Mouse (Mus musculus) erythroid progenitor cell, adult 5-6 weeks (primary cell): ENCODE results near the gene Inhbc. TPM values are rescaled to one million over a fixed set of nuclear protein-coding genes. Genes with fewer than 3 reads are reported as not detected.
A peak's percentile ranks its signal among the peaks of the same experiment; 100 is the strongest.
"Not testable (repeated sequence)": the region's sequence is repeated elsewhere in the genome, so short reads cannot be mapped to it uniquely, and the experiment has no call there.

Source experiments
- ATAC-seq: replicated peaks from 2 replicates; pipeline ENCODE4 v1.8.0; 2016; ENCODE audit warnings: moderate number of reproducible peaks, mild to moderate bottlenecking, moderate TSS enrichment, inconsistent platforms; ENCODE audit not compliant: poor library complexity, low FRiP score, severe bottlenecking
- total RNA-seq, 2 experiments: library from RNA; stranded (forward) in 1 of 2; stranded (reverse) in 1 of 2; fragments of 150-400 nt in 1 of 2; fragments of 186-747, 209-891 nt in 1 of 2; gene quantifications; 2 replicates each; pipeline versions ENCODE4 v1.2.3 to v1.2.4; 2015 to 2017; ENCODE audit warnings: low replicate concordance in 2 of 2

Inhbc gene
- total RNA-seq, 2 experiments from 2014 or later: not detected

- peak; percentile 26; the same call in 1 of the 2 replicates for ATAC-seq
Observed at GRCm38 (mm10) chr10:127310523-127311475, 59.4 kb downstream of the Inhbc start.

GRCm38 (mm10) chr10:127309167-127309566 is 61.1 kb downstream of the Inhbc start:
- ATAC-seq: not testable (repeated sequence)

Other genes with a start within 250 kb of the Inhbc start
- gene Os9, start 249.3 kb downstream of the Inhbc start, total RNA-seq (2015; ENCODE audit: low replicate concordance): 36.5 and 37.5 TPM in 2 replicates
- 57.2 and 70.0 TPM in 2 replicates for gene Os9, start 249.3 kb downstream of the Inhbc start, total RNA-seq (2017; ENCODE audit: low replicate concordance)
- gene B4galnt1, start 205.2 kb downstream of the Inhbc start, total RNA-seq (2015; ENCODE audit: low replicate concordance): 25.2 and 34.2 TPM in 2 replicates
- gene B4galnt1, start 205.2 kb downstream of the Inhbc start, total RNA-seq (2017; ENCODE audit: low replicate concordance): 10.7 and 14.0 TPM in 2 replicates
- not detected in 2 replicates for gene Slc26a10, start 189.8 kb downstream of the Inhbc start, total RNA-seq (2015; ENCODE audit: low replicate concordance)
- not detected in 2 replicates for gene Slc26a10, start 189.8 kb downstream of the Inhbc start, total RNA-seq (2017; ENCODE audit: low replicate concordance)
- gene Arhgef25, start 180.3 kb downstream of the Inhbc start, total RNA-seq (2015; ENCODE audit: low replicate concordance): 0.72 TPM in 1 of 2 replicates, not detected in the other
- gene Arhgef25, start 180.3 kb downstream of the Inhbc start, total RNA-seq (2017; ENCODE audit: low replicate concordance): 0.13 and 10.1 TPM in 2 replicates
- 18.9 and 22.0 TPM in 2 replicates for gene Dtx3, start 174.7 kb downstream of the Inhbc start, total RNA-seq (2015; ENCODE audit: low replicate concordance)
- 6.3 and 11.9 TPM in 2 replicates for gene Dtx3, start 174.7 kb downstream of the Inhbc start, total RNA-seq (2017; ENCODE audit: low replicate concordance)
- 31.4 and 61.6 TPM in 2 replicates for gene Pip4k2c, start 158.8 kb downstream of the Inhbc start, total RNA-seq (2015; ENCODE audit: low replicate concordance)
- gene Pip4k2c, start 158.8 kb downstream of the Inhbc start, total RNA-seq (2017; ENCODE audit: low replicate concordance): 37.8 and 46.2 TPM in 2 replicates
- gene Kif5a, start 107.1 kb downstream of the Inhbc start, total RNA-seq (2015; ENCODE audit: low replicate concordance): not detected in 2 replicates
- gene Kif5a, start 107.1 kb downstream of the Inhbc start, total RNA-seq (2017; ENCODE audit: low replicate concordance): not detected in 2 replicates
- gene Dctn2, start 104.1 kb downstream of the Inhbc start, total RNA-seq (2015; ENCODE audit: low replicate concordance): 72.9 and 75.0 TPM in 2 replicates
- gene Dctn2, start 104.1 kb downstream of the Inhbc start, total RNA-seq (2017; ENCODE audit: low replicate concordance): 64.0 and 70.5 TPM in 2 replicates
- gene Mbd6, start 81.4 kb downstream of the Inhbc start, total RNA-seq (2015; ENCODE audit: low replicate concordance): 55.8 and 69.6 TPM in 2 replicates
- 10.7 and 15.0 TPM in 2 replicates for gene Mbd6, start 81.4 kb downstream of the Inhbc start, total RNA-seq (2017; ENCODE audit: low replicate concordance)
- gene Mars, start 58.6 kb downstream of the Inhbc start, total RNA-seq (2015; ENCODE audit: low replicate concordance): 68.5 and 80.9 TPM in 2 replicates
- 86.0 and 98.9 TPM in 2 replicates for gene Mars, start 58.6 kb downstream of the Inhbc start, total RNA-seq (2017; ENCODE audit: low replicate concordance)
- gene Arhgap9, start 48.5 kb downstream of the Inhbc start, total RNA-seq (2015; ENCODE audit: low replicate concordance): 18.0 and 18.9 TPM in 2 replicates
- gene Arhgap9, start 48.5 kb downstream of the Inhbc start, total RNA-seq (2017; ENCODE audit: low replicate concordance): 6.4 and 15.4 TPM in 2 replicates
- not detected in 2 replicates for gene Gli1, start 28.5 kb downstream of the Inhbc start, total RNA-seq (2015; ENCODE audit: low replicate concordance)
- not detected in 2 replicates for gene Gli1, start 28.5 kb downstream of the Inhbc start, total RNA-seq (2017; ENCODE audit: low replicate concordance)
- not detected in 2 replicates for gene Inhbe, start 16.0 kb downstream of the Inhbc start, total RNA-seq (2015; ENCODE audit: low replicate concordance)
- gene Inhbe, start 16.0 kb downstream of the Inhbc start, total RNA-seq (2017; ENCODE audit: low replicate concordance): not detected in 2 replicates
- 34.4 and 56.9 TPM in 2 replicates for gene R3hdm2, start 9.9 kb upstream of the Inhbc start, total RNA-seq (2015; ENCODE audit: low replicate concordance)
- 22.6 and 52.5 TPM in 2 replicates for gene R3hdm2, start 9.9 kb upstream of the Inhbc start, total RNA-seq (2017; ENCODE audit: low replicate concordance)
- not detected in 2 replicates for gene Stac3, start 131.3 kb upstream of the Inhbc start, total RNA-seq (2015; ENCODE audit: low replicate concordance)
- not detected in 2 replicates for gene Stac3, start 131.3 kb upstream of the Inhbc start, total RNA-seq (2017; ENCODE audit: low replicate concordance)
- gene Ndufa4l2, start 144.5 kb upstream of the Inhbc start, total RNA-seq (2015; ENCODE audit: low replicate concordance): not detected in 2 replicates
- gene Ndufa4l2, start 144.5 kb upstream of the Inhbc start, total RNA-seq (2017; ENCODE audit: low replicate concordance): not detected in 2 replicates
- gene Shmt2, start 152.0 kb upstream of the Inhbc start, total RNA-seq (2015; ENCODE audit: low replicate concordance): 17.2 and 28.1 TPM in 2 replicates
- 21.4 and 24.8 TPM in 2 replicates for gene Shmt2, start 152.0 kb upstream of the Inhbc start, total RNA-seq (2017; ENCODE audit: low replicate concordance)
- gene Nxph4, start 164.1 kb upstream of the Inhbc start, total RNA-seq (2015; ENCODE audit: low replicate concordance): not detected in 2 replicates
- not detected in 2 replicates for gene Nxph4, start 164.1 kb upstream of the Inhbc start, total RNA-seq (2017; ENCODE audit: low replicate concordance)